Mouse (Mus musculus) heart, embryonic 16.5 days (tissue): ENCODE data around the gene Dcun1d2. TPM values are rescaled to one million over a fixed set of nuclear protein-coding genes. Genes with fewer than 3 reads are reported as not detected.

Source experiments
- ATAC-seq: fragments of 200-750 bp; cut with Nextera tagmentation; replicated peaks from 2 replicates; pipeline ENCODE4 v1.8.0; 2017; ENCODE audit warnings: moderate number of reproducible peaks; ENCODE audit not compliant: insufficient read depth, low FRiP score; ENCODE audit errors: extremely low read depth
- H3K27ac ChIP-seq: fragments of 300-500 bp; sonication (generic); 2 replicates; pipeline ENCODE4 v1.5.1; 2014; ENCODE audit warnings: mild to moderate bottlenecking, low read length, control low read depth, moderate library complexity
- H3K27me3 ChIP-seq: fragments of 300-500 bp; sonication (generic); 2 replicates; pipeline ENCODE4 v1.6.1; 2014; ENCODE audit warnings: low read length, mixed read lengths; ENCODE audit not compliant: control insufficient read depth, insufficient read depth
- H3K36me3 ChIP-seq: fragments of 300-500 bp; sonication (generic); 2 replicates; pipeline ENCODE4 v1.6.1; 2014; ENCODE audit not compliant: control insufficient read depth, insufficient read depth
- H3K4me1 ChIP-seq: fragments of 300-500 bp; sonication (generic); 2 replicates; pipeline ENCODE4 v1.6.1; 2014; ENCODE audit warnings: low read length, mixed read lengths; ENCODE audit not compliant: control insufficient read depth, insufficient read depth
- H3K4me2 ChIP-seq: fragments of 300-500 bp; sonication (generic); 2 replicates; pipeline ENCODE4 v1.6.1; 2014; ENCODE audit warnings: low read depth, mild to moderate bottlenecking, control low read depth, low read length
- H3K4me3 ChIP-seq: fragments of 300-500 bp; sonication (generic); 2 replicates; pipeline ENCODE4 v1.5.1; 2014; ENCODE audit warnings: mild to moderate bottlenecking, control low read depth, low read length
- H3K9ac ChIP-seq: fragments of 300-500 bp; sonication (generic); 2 replicates; pipeline ENCODE4 v1.6.1; 2014; ENCODE audit warnings: low read length, control low read depth
- H3K9me3 ChIP-seq: fragments of 300-500 bp; sonication (generic); replicated peaks from 2 replicates; pipeline ENCODE4 v1.6.1; 2016; ENCODE audit warnings: low read length; ENCODE audit not compliant: control insufficient read depth
- WGBS: fragments of 180-500 bp; shearing (Covaris S2); extraction: QIAGEN DNeasy Blood & Tissue Kit; methylation state at CpG from one replicate; pipeline ENCODE4 v1.1.7; 2014; 5-methylcytosine and 5-hydroxymethylcytosine counted together
- polyA plus RNA-seq: library from polyadenylated mRNA; unstranded; fragments of >200 nt; fragmentation: Nextera tagmentation; extraction: Ambion mirVana; gene quantifications from 2 replicates; pipeline ENCODE4 v1.2.1, GENCODE M21; 2015

Gene Dcun1d2
- polyA plus RNA-seq, 1 experiment from 2014 or later, result 32.6 TPM

- Histone ChIP-seq H3K4me2 (no peak overlapping the region), H3K27ac (no peak overlapping the region), H3K36me3 (no peaks in the 10 kb centered on the region), H3K4me1 (peaks cover 27% of the 10 kb centered on the region), H3K27me3 (peaks cover 7% of the 10 kb centered on the region; the same call in 1 of the 2 replicates), H3K9me3 (no peaks in the 10 kb centered on the region), H3K4me3 (no peak overlapping the region), H3K9ac (no peak overlapping the region)
- ATAC-seq, result no peak
- WGBS, result 46% methylated on average over 5 of the region's 5 CpGs
Measured at GRCm38 (mm10) chr8:13206290-13206689, 81.6 kb downstream of the Dcun1d2 start.

Other genes with a start within 250 kb of the Dcun1d2 start
- 0.42 and 0.43 TPM in 2 replicates for gene Proz, start 227.2 kb downstream of the Dcun1d2 start, polyA plus RNA-seq
- 25.7 and 26.1 TPM in 2 replicates for gene Pcid2, start 182.7 kb downstream of the Dcun1d2 start, polyA plus RNA-seq
- 100 TPM in 2 replicates for gene Cul4a, start 182.5 kb downstream of the Dcun1d2 start, polyA plus RNA-seq
- 317 and 318 TPM in 2 replicates for gene Lamp1, start 129.0 kb downstream of the Dcun1d2 start, polyA plus RNA-seq
- 11.0 and 12.2 TPM in 2 replicates for gene Grtp1, start 87.5 kb downstream of the Dcun1d2 start, polyA plus RNA-seq
- gene Adprhl1, start 34.0 kb downstream of the Dcun1d2 start, polyA plus RNA-seq, result 250 and 252 TPM in 2 replicates
- 32.1 and 35.0 TPM in 2 replicates for gene Tmco3, start 59 bp upstream of the Dcun1d2 start, polyA plus RNA-seq
- 79.6 and 93.6 TPM in 2 replicates for gene Tfdp1, start 50.6 kb upstream of the Dcun1d2 start, polyA plus RNA-seq
- gene Atp4b, start 108.7 kb upstream of the Dcun1d2 start, polyA plus RNA-seq, result not detected in 2 replicates
- 0.03 TPM in 1 of 2 replicates, not detected in the other for gene Grk1, start 117.0 kb upstream of the Dcun1d2 start, polyA plus RNA-seq
- 2.3 and 3.1 TPM in 2 replicates for gene Tmem255b, start 147.1 kb upstream of the Dcun1d2 start, polyA plus RNA-seq
- gene Gas6, start 206.4 kb upstream of the Dcun1d2 start, polyA plus RNA-seq, result 268 and 275 TPM in 2 replicates